37 mouse cellular contexts compared by ENCODE assay signal in the genomic region with DNA sequence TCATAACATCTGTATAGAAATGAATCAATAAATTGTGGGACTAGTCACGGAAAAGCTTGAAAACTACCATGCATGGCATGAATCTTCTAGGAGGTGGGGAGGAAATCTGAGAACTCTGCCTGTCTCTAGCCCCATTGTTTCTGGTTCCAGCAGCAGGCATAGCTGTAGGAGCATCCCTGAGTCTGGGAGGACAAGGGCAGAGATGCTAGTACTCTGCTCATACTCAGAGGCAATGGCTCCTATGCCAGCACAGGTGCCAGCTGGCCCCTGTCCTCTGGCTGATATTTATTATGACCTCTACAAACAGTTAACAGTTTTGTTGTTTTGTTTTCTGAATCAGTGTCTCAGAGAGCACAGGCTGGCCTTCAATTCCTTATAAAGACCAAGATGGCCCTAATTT. TPM values are rescaled to one million over a fixed set of nuclear protein-coding genes. Genes with fewer than 3 reads are reported as not detected.
"Had no signal": no experiment of that assay in that cellular context is flagged by ENCODE, and none has a peak within 500 bp of the region (broad histone marks: within the 10 kb centered on the region; RNA-seq: fewer than 3 reads in every experiment).

No protein-coding gene starts in this region.

- DNase-seq: cerebellum, adult 2 months; cerebellum, adult 8-10 months; cerebellum, adult 9-11 months; cerebellum, postnatal 10 days; cerebellum, postnatal 25 days; cerebellum, postnatal 36 days; embryo, embryonic 11 days; forebrain, postnatal 0 days; gastrocnemius, adult 2 months; gastrocnemius, postnatal 10 days; gastrocnemius, postnatal 14 days; gastrocnemius, postnatal 25 days; gastrocnemius, postnatal 36 days; heart, adult 18-20 months; heart, adult 2 months had no signal

- H3K27ac ChIP-seq: embryonic facial prominence, embryonic 10.5 days; embryonic facial prominence, embryonic 12.5 days; embryonic facial prominence, embryonic 13.5 days; embryonic facial prominence, embryonic 15.5 days; forebrain, embryonic 10.5 days; forebrain, embryonic 12.5 days; forebrain, embryonic 13.5 days; forebrain, embryonic 15.5 days; gastrocnemius, adult 2 months; heart, adult 2 months had no signal

- H3K9ac ChIP-seq: embryonic facial prominence, embryonic 12.5 days; embryonic facial prominence, embryonic 13.5 days; embryonic facial prominence, embryonic 15.5 days; forebrain, embryonic 12.5 days; forebrain, embryonic 13.5 days; forebrain, embryonic 15.5 days; forebrain, postnatal 0 days had no signal

- H3K4me3 ChIP-seq: embryonic facial prominence, embryonic 10.5 days; embryonic facial prominence, embryonic 12.5 days; embryonic facial prominence, embryonic 13.5 days; embryonic facial prominence, embryonic 15.5 days; erythroblast, embryonic 14.5 days; forebrain, embryonic 10.5 days; forebrain, embryonic 12.5 days; forebrain, embryonic 13.5 days; forebrain, embryonic 15.5 days; gastrocnemius, adult 2 months; heart, adult 2 months had no signal

- H3K9me3 ChIP-seq: embryonic facial prominence, embryonic 10.5 days; embryonic facial prominence, embryonic 12.5 days; embryonic facial prominence, embryonic 13.5 days; embryonic facial prominence, embryonic 15.5 days; forebrain, embryonic 10.5 days; forebrain, embryonic 12.5 days; forebrain, embryonic 13.5 days; forebrain, embryonic 15.5 days had no signal

- ATAC-seq: forebrain, embryonic 13.5 days; forebrain, embryonic 14.5 days; forebrain, embryonic 15.5 days; forebrain, embryonic 16.5 days; forebrain, postnatal 0 days had no signal

- H3K36me3 ChIP-seq: embryonic facial prominence, embryonic 10.5 days; embryonic facial prominence, embryonic 12.5 days; embryonic facial prominence, embryonic 13.5 days; embryonic facial prominence, embryonic 15.5 days; forebrain, embryonic 10.5 days; forebrain, embryonic 12.5 days; forebrain, embryonic 15.5 days had no signal

- H3K27me3 ChIP-seq: embryonic facial prominence, embryonic 12.5 days; embryonic facial prominence, embryonic 13.5 days; embryonic facial prominence, embryonic 15.5 days; forebrain, embryonic 12.5 days; forebrain, embryonic 13.5 days; forebrain, embryonic 15.5 days had no signal

- H3K4me2 ChIP-seq: embryonic facial prominence, embryonic 12.5 days; embryonic facial prominence, embryonic 13.5 days; embryonic facial prominence, embryonic 15.5 days; forebrain, embryonic 12.5 days; forebrain, embryonic 13.5 days; forebrain, embryonic 15.5 days had no signal

- H3K4me1 ChIP-seq: embryonic facial prominence, embryonic 10.5 days; embryonic facial prominence, embryonic 12.5 days; embryonic facial prominence, embryonic 13.5 days; embryonic facial prominence, embryonic 15.5 days; forebrain, embryonic 10.5 days; forebrain, embryonic 13.5 days had no signal

RNA-seq across cellular contexts. Expression of gene Galntl5, which starts 16.9 kb away (rescaled TPM):
- total RNA-seq: common myeloid progenitor, adult 5-6 weeks; forebrain, postnatal 0 days; gastrocnemius, adult 18-20 months; gastrocnemius, adult 2 months; gastrocnemius, adult 8-10 months; gastrocnemius, postnatal 10 days; gastrocnemius, postnatal 14 days; gastrocnemius, postnatal 25 days; gastrocnemius, postnatal 36 days; gastrocnemius, postnatal 4 days; granulocyte monocyte progenitor cell, adult 5-6 weeks; heart, adult 18-20 months; heart, adult 2 months had no signal
- polyA plus RNA-seq: cerebellum, adult 2 months; cortical plate, adult 2 months; embryonic facial prominence, embryonic 10.5 days; embryonic facial prominence, embryonic 11.5 days; embryonic facial prominence, embryonic 12.5 days; embryonic facial prominence, embryonic 13.5 days; embryonic facial prominence, embryonic 14.5 days; embryonic facial prominence, embryonic 15.5 days; erythroblast, embryonic 14.5 days; forebrain, embryonic 10.5 days; forebrain, embryonic 11.5 days; forebrain, embryonic 12.5 days; forebrain, embryonic 13.5 days; forebrain, embryonic 14.5 days; forebrain, embryonic 15.5 days; forebrain, embryonic 16.5 days; forebrain, postnatal 0 days; frontal cortex, adult 2 months; heart, adult 2 months had no signal

RNA-seq across cellular contexts. Expression of gene E130116L18Rik, which starts 58.6 kb away (rescaled TPM):
- total RNA-seq: common myeloid progenitor, adult 5-6 weeks; forebrain, postnatal 0 days; gastrocnemius, adult 18-20 months; gastrocnemius, adult 2 months; gastrocnemius, adult 8-10 months; gastrocnemius, postnatal 10 days; gastrocnemius, postnatal 14 days; gastrocnemius, postnatal 25 days; gastrocnemius, postnatal 36 days; gastrocnemius, postnatal 4 days; granulocyte monocyte progenitor cell, adult 5-6 weeks; heart, adult 18-20 months; heart, adult 2 months had no signal
- polyA plus RNA-seq: cerebellum, adult 2 months; cortical plate, adult 2 months; embryonic facial prominence, embryonic 11.5 days; embryonic facial prominence, embryonic 12.5 days; embryonic facial prominence, embryonic 13.5 days; embryonic facial prominence, embryonic 14.5 days; embryonic facial prominence, embryonic 15.5 days; erythroblast, embryonic 14.5 days; forebrain, embryonic 10.5 days; forebrain, embryonic 11.5 days; forebrain, embryonic 12.5 days; forebrain, embryonic 13.5 days; forebrain, embryonic 14.5 days; forebrain, embryonic 15.5 days; forebrain, embryonic 16.5 days; frontal cortex, adult 2 months; gonadal fat pad, adult 2 months; heart, adult 2 months had no signal
